Mouse (Mus musculus) midbrain, embryonic 14.5 days (tissue): Measurements from ENCODE around the gene Taar8a. TPM values are rescaled to one million over a fixed set of nuclear protein-coding genes. Genes with fewer than 3 reads are reported as not detected.
"Not testable (repeated sequence)": the region's sequence is repeated elsewhere in the genome, so short reads cannot be mapped to it uniquely, and the experiment has no call there.

ENCODE experiments used
- ATAC-seq: fragments of 200-750 bp; cut with Nextera tagmentation; 2 replicates; pipeline ENCODE4 v1.8.0; 2017; ENCODE audit warnings: moderate number of reproducible peaks, moderate library complexity; ENCODE audit not compliant: low FRiP score, low TSS enrichment
- DNase-seq: peaks from one replicate; pipeline ENCODE4 v3.0.0-alpha.2; 2015
- H3K27ac ChIP-seq: fragments of 300-500 bp; sonication (generic); replicated peaks from 2 replicates; pipeline ENCODE4 v1.5.1; 2014; ENCODE audit warnings: mild to moderate bottlenecking, low read depth, low read length, moderate library complexity
- H3K27me3 ChIP-seq: fragments of 300-500 bp; sonication (generic); 2 replicates; pipeline ENCODE4 v1.6.1; 2014; ENCODE audit warnings: low read length, control low read depth, mixed read lengths; ENCODE audit not compliant: control insufficient read depth, insufficient read depth
- H3K36me3 ChIP-seq: fragments of 300-500 bp; sonication (generic); 2 replicates; pipeline ENCODE4 v1.6.1; 2014; ENCODE audit warnings: low read length, control low read depth; ENCODE audit not compliant: control insufficient read depth, insufficient read depth
- H3K4me1 ChIP-seq: fragments of 300-500 bp; sonication (generic); 2 replicates; pipeline ENCODE4 v1.6.1; 2014; ENCODE audit warnings: mild to moderate bottlenecking, antibody characterized with exemption, low read length, control low read depth; ENCODE audit not compliant: control insufficient read depth, insufficient read depth
- H3K4me2 ChIP-seq: fragments of 300-500 bp; sonication (generic); 2 replicates; pipeline ENCODE4 v1.6.1; 2014; ENCODE audit warnings: mild to moderate bottlenecking, low read length, moderate library complexity
- H3K4me3 ChIP-seq: fragments of 300-500 bp; sonication (generic); replicated peaks from 2 replicates; pipeline ENCODE4 v1.5.1; 2014; ENCODE audit warnings: low read depth, low read length
- H3K9ac ChIP-seq: fragments of 300-500 bp; sonication (generic); replicated peaks from 2 replicates; pipeline ENCODE4 v1.6.1; 2014; ENCODE audit warnings: mild to moderate bottlenecking, low read length, moderate library complexity
- H3K9me3 ChIP-seq: fragments of 300-500 bp; sonication (generic); 2 replicates; pipeline ENCODE4 v1.6.1; 2016; ENCODE audit warnings: low read length, control low read depth, mixed read lengths; ENCODE audit not compliant: control insufficient read depth
- WGBS: fragments of 180-500 bp; shearing (Covaris S2); extraction: QIAGEN DNeasy Blood & Tissue Kit; methylation state at CpG from one replicate; pipeline ENCODE4 v1.1.7; 2014; 5-methylcytosine and 5-hydroxymethylcytosine counted together
- polyA plus RNA-seq: library from polyadenylated mRNA; unstranded; fragments of >200 nt; fragmentation: Nextera tagmentation; extraction: Ambion mirVana; gene quantifications from 2 replicates; pipeline ENCODE4 v1.2.1, GENCODE M21; 2014

Taar8a gene
- polyA plus RNA-seq, 1 experiment from 2014 or later = not detected

GRCm38 (mm10) chr10:24080166-24080565, 3.9 kb downstream of the Taar8a start:
- H3K27me3 ChIP-seq = no peaks in the 10 kb centered on the region
- H3K4me3 ChIP-seq = no peak overlapping the region
- H3K36me3 ChIP-seq = no peaks in the 10 kb centered on the region
- ATAC-seq (no peak), DNase-seq (peak; percentile 65)
- H3K4me1 ChIP-seq = no peaks in the 10 kb centered on the region
- no peak overlapping the region for H3K27ac ChIP-seq
- WGBS = 49% methylated on average over 3 of the region's 3 CpGs
- H3K4me2 ChIP-seq = no peak overlapping the region
- no peaks in the 10 kb centered on the region for H3K9me3 ChIP-seq
- no peak overlapping the region for H3K9ac ChIP-seq

GRCm38 (mm10) chr10:24085936-24086335, 9.6 kb downstream of the Taar8a start:
- no peaks in the 10 kb centered on the region for H3K9me3 ChIP-seq
- no peak overlapping the region for H3K4me3 ChIP-seq
- no peak overlapping the region for H3K4me2 ChIP-seq
- no peak for DNase-seq
- no peaks in the 10 kb centered on the region for H3K27me3 ChIP-seq
- H3K36me3 ChIP-seq = no peaks in the 10 kb centered on the region
- no peak overlapping the region for H3K9ac ChIP-seq
- ATAC-seq = no peak
- no peak overlapping the region for H3K27ac ChIP-seq
- WGBS = 40% methylated on average over 5 of the region's 5 CpGs
- H3K4me1 ChIP-seq = no peaks in the 10 kb centered on the region

GRCm38 (mm10) chr10:24086555-24086954, 10.3 kb downstream of the Taar8a start:
- Histone ChIP-seq H3K4me3 (no peak overlapping the region), H3K36me3 (no peaks in the 10 kb centered on the region), H3K4me2 (no peak overlapping the region), H3K27ac (no peak overlapping the region), H3K9me3 (no peaks in the 10 kb centered on the region), H3K4me1 (no peaks in the 10 kb centered on the region), H3K9ac (no peak overlapping the region), H3K27me3 (no peaks in the 10 kb centered on the region)
- 85% methylated on average over 5 of the region's 5 CpGs for WGBS
- ATAC-seq = no peak
- DNase-seq = no peak

GRCm38 (mm10) chr10:24087168-24087567, 10.9 kb downstream of the Taar8a start:
- Histone ChIP-seq H3K9ac (no peak overlapping the region), H3K27me3 (no peaks in the 10 kb centered on the region), H3K9me3 (no peaks in the 10 kb centered on the region), H3K36me3 (no peaks in the 10 kb centered on the region), H3K4me1 (no peaks in the 10 kb centered on the region), H3K4me2 (no peak overlapping the region), H3K4me3 (no peak overlapping the region), H3K27ac (no peak overlapping the region)
- ATAC-seq (no peak), DNase-seq (no peak)
- 96% methylated on average over 2 of the region's 2 CpGs for WGBS

- WGBS = 90% methylated on average over 2 of the region's 2 CpGs
- Histone ChIP-seq H3K9ac (no peak within 1 kb of the TSS), H3K9me3 (no peaks in the 10 kb centered on the region), H3K4me1 (no peaks in the 10 kb centered on the region), H3K27ac (no peak within 1 kb of the TSS), H3K27me3 (no peaks in the 10 kb centered on the region), H3K36me3 (no peaks in the 10 kb centered on the region), H3K4me2 (no peak within 1 kb of the TSS), H3K4me3 (no peak within 1 kb of the TSS)
- ATAC-seq (no peak), DNase-seq (no peak)
Observed at GRCm38 (mm10) chr10:24092194-24092593, 15.9 kb downstream of the Taar8a start, which contains the start of gene Taar8b. Gene Taar8b (minus strand): TSS chr10:24092294.

- not testable (repeated sequence) for H3K4me1 ChIP-seq, H3K36me3 ChIP-seq, H3K9me3 ChIP-seq, H3K27ac ChIP-seq, H3K27me3 ChIP-seq, H3K9ac ChIP-seq, ATAC-seq, H3K4me2 ChIP-seq, DNase-seq, H3K4me3 ChIP-seq
- 72% methylated on average over 2 of the region's 2 CpGs for WGBS
Observed at GRCm38 (mm10) chr10:24097010-24097409, 20.7 kb downstream of the Taar8a start.

GRCm38 (mm10) chr10:24101812-24102211, 25.5 kb downstream of the Taar8a start, which contains the start of gene Taar8c:
Gene Taar8c (minus strand): TSS chr10:24101912.
- H3K4me3 ChIP-seq, H3K36me3 ChIP-seq, H3K4me2 ChIP-seq, ATAC-seq, H3K27ac ChIP-seq, H3K9ac ChIP-seq, H3K27me3 ChIP-seq, DNase-seq, H3K4me1 ChIP-seq, H3K9me3 ChIP-seq: not testable (repeated sequence)
- WGBS = 96% methylated on average over 1 of the region's 3 CpGs

GRCm38 (mm10) chr10:24103299-24103698, 27.0 kb downstream of the Taar8a start:
- not testable (repeated sequence) for H3K27ac ChIP-seq, H3K4me2 ChIP-seq, DNase-seq, H3K4me1 ChIP-seq, ATAC-seq, H3K27me3 ChIP-seq, H3K36me3 ChIP-seq, H3K9me3 ChIP-seq, H3K9ac ChIP-seq, H3K4me3 ChIP-seq
- 16% methylated on average over 1 of the region's 1 CpGs for WGBS

- DNase-seq (no peak), ATAC-seq (no peak)
- no peaks in the 10 kb centered on the region for H3K4me1 ChIP-seq
- WGBS = 66% methylated on average over 5 of the region's 5 CpGs
- H3K9ac ChIP-seq = no peak overlapping the region
- H3K9me3 ChIP-seq = no peaks in the 10 kb centered on the region
- H3K4me2 ChIP-seq = no peak overlapping the region
- H3K36me3 ChIP-seq = no peaks in the 10 kb centered on the region
- no peaks in the 10 kb centered on the region for H3K27me3 ChIP-seq
- no peak overlapping the region for H3K4me3 ChIP-seq
- H3K27ac ChIP-seq = no peak overlapping the region
Observed at GRCm38 (mm10) chr10:24107747-24108146, 31.4 kb downstream of the Taar8a start.
